Mouse (Mus musculus): ENCODE data around the gene Plekha3. TPM values are rescaled to one million over a fixed set of nuclear protein-coding genes. Genes with fewer than 3 reads are reported as not detected.

Plekha3 gene
- polyA plus RNA-seq, 1 experiment = 34.0 TPM

- DNase-seq (ENCODE audit: extremely low spot score in 1 of 2, low spot score in 1 of 2) = no peak
Measured at GRCm38 (mm10) chr2:76675949-76676348, 868 bp downstream of the Plekha3 start.

DNA sequence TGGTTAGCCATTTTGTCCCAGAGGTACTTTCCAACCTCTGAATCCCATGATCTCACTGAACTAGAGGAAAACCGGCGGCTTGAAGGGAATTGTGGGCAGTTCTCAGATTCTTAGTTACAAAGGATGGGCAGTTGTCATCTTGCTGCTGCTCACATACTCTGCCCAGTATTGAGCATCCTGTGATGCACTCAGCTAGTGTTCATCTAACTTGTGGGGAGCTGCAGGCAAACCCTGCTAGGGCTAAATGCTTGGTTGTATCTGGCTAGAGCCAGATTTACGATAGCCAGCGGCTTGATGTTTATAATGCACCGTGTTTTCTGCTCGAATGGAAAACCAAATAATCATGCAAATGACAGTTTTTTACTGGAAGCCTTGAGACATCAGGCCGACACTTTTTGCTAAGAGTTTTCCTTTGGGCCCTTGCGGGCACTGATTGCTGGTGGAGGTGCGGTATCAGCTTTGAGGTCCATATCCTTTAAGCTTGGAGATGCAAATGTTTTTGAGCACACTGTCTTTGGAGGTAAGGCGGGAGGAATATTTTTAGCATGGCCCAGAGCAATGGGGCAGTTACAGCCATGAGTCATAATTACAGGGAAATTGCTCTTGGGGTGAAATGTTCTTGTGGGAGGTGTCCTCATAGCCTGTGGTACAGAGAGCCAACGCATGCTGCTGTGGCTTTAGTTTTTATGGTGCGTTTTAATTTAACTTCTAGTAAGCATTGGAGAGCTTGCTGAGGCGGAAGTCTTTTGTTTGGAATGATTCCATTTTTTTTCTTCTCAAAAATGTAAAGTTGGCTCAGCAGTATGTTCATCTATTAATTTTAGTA is 1.5 kb downstream of the Plekha3 start:
- DNase-seq (ENCODE audit: extremely low spot score in 1 of 2, low spot score in 1 of 2) = no peak

- no peak for DNase-seq (ENCODE audit: extremely low spot score in 1 of 2, low spot score in 1 of 2)
Measured at GRCm38 (mm10) chr2:76682301-76682700, 7.2 kb downstream of the Plekha3 start.

DNA sequence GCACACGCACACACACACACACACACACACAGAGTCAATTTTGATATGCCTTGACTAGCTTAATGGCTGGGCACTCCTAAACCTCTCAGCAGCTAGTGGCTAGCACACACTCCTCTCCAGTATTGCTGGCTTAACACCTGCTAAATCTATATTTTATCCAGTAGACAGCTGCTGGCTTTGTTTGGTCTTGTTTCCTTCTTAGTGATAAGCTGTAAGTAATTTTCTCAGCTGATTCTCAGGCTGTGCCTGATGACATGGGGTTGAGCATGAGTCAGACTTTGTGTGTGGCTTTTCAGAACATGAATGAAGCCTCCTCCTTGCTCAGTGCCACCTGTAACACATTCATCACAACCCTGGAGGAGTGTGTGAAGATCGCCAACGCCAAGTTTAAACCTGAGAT is 11.9 kb downstream of the Plekha3 start:
- DNase-seq (ENCODE audit: extremely low spot score in 1 of 2, low spot score in 1 of 2) = peak in 1 of 2 experiments; percentile 32

- no peak for DNase-seq (ENCODE audit: extremely low spot score in 1 of 2, low spot score in 1 of 2)
Measured at GRCm38 (mm10) chr2:76687608-76688007, 12.5 kb downstream of the Plekha3 start.

DNA sequence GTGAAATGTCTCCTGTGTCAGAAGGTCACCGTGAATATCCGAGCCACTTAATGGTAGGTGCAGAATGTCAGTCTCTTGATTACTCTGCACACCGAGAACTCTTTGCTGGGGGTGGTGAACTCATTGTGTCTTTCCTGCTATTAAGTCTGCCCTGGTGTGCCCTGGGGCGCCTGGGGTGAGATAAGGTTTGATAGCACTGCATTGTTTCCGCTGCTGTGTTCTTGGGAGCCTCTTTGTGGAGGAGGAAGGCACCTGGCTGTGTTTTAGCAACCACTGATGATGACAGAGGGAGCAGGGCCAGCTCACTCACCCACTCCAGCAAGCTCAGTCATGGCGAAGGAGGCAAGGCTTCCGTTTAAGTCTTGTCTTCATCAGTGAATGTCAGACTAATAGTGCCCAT is 13.1 kb downstream of the Plekha3 start:
- peak in 1 of 2 experiments; percentile 15 for DNase-seq (ENCODE audit: extremely low spot score in 1 of 2, low spot score in 1 of 2)

GRCm38 (mm10) chr2:76690436-76691204 is 15.5 kb downstream of the Plekha3 start:
- DNase-seq (ENCODE audit: extremely low spot score in 1 of 2, low spot score in 1 of 2) = no peak

GRCm38 (mm10) chr2:76693765-76694164 is 18.7 kb downstream of the Plekha3 start:
- no peak for DNase-seq (ENCODE audit: extremely low spot score in 1 of 2, low spot score in 1 of 2)

DNA sequence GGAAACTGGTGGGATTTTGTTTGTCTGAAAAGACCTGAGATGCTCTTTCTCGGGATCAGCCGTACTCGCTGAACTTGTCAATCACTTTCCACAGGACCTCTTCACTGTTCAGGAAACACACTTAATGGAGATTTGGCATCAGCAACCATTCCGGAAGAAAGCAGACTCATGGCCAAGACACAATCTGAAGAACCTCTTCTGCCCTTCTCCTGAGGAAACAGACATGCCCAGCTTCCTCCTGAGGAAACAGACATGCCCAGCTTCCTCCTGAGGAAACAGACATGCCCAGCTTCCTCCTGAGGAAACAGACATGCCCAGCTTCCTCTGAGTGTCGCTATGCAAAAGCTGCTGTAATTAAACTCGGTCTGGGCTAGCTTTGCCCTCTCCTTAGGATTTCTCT is 20.2 kb downstream of the Plekha3 start:
- no peak for DNase-seq (ENCODE audit: extremely low spot score in 1 of 2, low spot score in 1 of 2)

- no peak for DNase-seq (ENCODE audit: extremely low spot score in 1 of 2, low spot score in 1 of 2)
Measured at GRCm38 (mm10) chr2:76702188-76702587, 27.1 kb downstream of the Plekha3 start.

DNA sequence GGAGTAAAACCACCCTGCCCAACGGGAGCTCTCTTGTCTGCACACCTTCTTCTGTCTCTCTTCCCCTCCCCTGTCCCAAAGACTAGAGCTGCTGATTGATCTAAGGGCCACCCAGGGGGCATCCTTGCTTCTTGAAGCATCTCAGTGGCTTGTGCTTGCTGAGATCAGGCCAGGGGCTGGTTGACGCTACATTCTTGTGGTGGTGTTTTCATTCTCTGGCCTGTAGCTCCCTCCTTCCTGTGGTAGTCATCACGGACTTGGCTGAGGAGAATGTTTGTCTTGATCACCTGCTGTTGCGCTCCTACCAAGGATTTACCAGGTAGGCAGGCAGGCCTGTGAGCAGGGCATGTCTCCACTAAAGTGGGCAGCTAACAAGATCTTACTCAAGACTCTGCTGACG is 27.7 kb downstream of the Plekha3 start:
- DNase-seq (ENCODE audit: extremely low spot score in 1 of 2, low spot score in 1 of 2) = no peak

DNA sequence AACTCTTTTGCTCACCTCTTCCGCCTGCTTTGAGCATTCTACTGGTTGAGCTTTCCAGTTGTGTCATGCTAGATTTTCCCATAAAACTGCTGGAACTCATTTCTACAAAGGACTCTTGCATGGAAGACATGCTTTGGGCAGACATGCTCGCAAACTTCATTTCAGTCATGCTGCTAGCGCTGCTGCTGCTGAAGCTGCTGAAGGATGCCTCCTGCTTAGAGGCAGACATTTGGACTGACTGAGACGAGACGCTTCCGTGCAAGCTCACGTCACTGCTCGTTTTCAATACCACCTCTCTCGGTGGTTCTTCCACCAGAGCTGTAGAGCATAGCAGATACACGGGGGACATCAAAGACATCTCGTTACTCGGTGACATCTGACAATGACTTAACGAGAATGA is 30.6 kb downstream of the Plekha3 start:
- DNase-seq (ENCODE audit: extremely low spot score in 1 of 2, low spot score in 1 of 2) = no peak

- no peak for DNase-seq (ENCODE audit: extremely low spot score in 1 of 2, low spot score in 1 of 2)
Measured at GRCm38 (mm10) chr2:76708512-76708911, 33.4 kb downstream of the Plekha3 start.

DNA sequence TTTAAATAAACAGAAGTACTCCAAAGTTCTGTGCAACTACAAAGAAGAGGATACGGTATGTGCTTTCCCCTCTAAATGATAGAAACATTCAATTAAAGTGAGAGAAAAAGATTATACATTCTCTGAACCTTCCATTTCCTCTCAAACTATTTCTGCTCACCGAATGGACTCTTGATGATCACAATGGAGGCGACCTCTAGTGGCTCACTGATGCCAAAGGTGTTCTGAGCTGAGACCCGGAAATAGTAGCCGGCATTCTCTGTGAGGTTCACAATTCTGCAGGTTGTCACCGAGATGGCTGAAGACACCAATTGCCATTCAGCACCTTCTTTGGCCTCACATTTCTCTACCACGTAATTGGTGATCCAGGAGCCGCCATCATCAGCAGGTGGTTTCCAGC is 39.9 kb downstream of the Plekha3 start:
- DNase-seq (ENCODE audit: extremely low spot score in 1 of 2, low spot score in 1 of 2) = no peak

DNA sequence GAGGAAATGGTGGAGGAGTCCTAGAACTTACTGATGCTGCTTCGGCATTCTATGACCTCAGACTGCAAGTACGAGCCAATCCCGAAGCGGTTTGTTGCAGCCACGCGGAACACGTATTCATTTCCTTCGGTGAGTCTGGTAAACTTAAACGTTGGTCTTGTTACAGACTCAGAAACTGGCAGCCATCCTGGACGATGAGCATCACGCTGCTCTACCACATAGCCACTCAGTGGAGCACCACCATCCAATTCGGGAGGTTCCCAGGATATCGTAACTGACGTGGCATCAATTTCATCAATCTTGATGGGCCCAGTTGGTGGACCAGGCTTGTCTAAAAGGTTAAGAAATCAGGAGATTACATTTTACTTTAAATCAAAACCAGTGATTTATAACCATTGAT is 44.6 kb downstream of the Plekha3 start:
- DNase-seq (ENCODE audit: extremely low spot score in 1 of 2, low spot score in 1 of 2) = no peak

Other genes with a start within 250 kb of the Plekha3 start
- 23.2 and 26.8 TPM in 2 replicates for gene Prkra, start 27.3 kb upstream of the Plekha3 start, polyA plus RNA-seq (2012; rRNA removed)
- gene Pjvk, start 26.8 kb upstream of the Plekha3 start, polyA plus RNA-seq (2012; rRNA removed) = 0.06 and 0.40 TPM in 2 replicates
- gene Fkbp7, start 2.2 kb upstream of the Plekha3 start, polyA plus RNA-seq (2012; rRNA removed) = 7.2 and 9.2 TPM in 2 replicates